8 mouse cellular contexts compared by ENCODE assay signal in genomic region chr8:107986629-107987028, GRCm38 (mm10). TPM values are rescaled to one million over a fixed set of nuclear protein-coding genes. Genes with fewer than 3 reads are reported as not detected.
DNase-seq lines count a peak whose midpoint lies in the region; ATAC-seq lines count a peak whose summit lies in the region.

No protein-coding gene starts in this region.

- no peaks in the 10 kb centered on the region for H3K36me3 ChIP-seq in limb, embryonic 13.5 days
- no peaks in the 10 kb centered on the region for H3K36me3 ChIP-seq in limb, embryonic 10.5 days

- H3K9ac ChIP-seq in limb, embryonic 13.5 days = no peak overlapping the region

- H3K27ac ChIP-seq in limb, embryonic 13.5 days = no peak overlapping the region
- H3K27ac ChIP-seq in limb, embryonic 10.5 days = no peak overlapping the region

- no peak for ATAC-seq in limb, embryonic 13.5 days (ENCODE audit: low FRiP score, low read depth)

- no peak for DNase-seq in limb, embryonic 10.5 days (ENCODE audit: low spot score)
- peak; percentile 17 to 36 for DNase-seq in frontal cortex, postnatal 25 days (ENCODE audit: low spot score in 2 of 2)
- peak; percentile 59 to 66 for DNase-seq in layer of hippocampus, postnatal 10 days (ENCODE audit: low spot score in 2 of 2)
- DNase-seq in right cerebral cortex, postnatal 10 days (ENCODE audit: low spot score in 2 of 2) = peak; percentile 65 to 71
- no peak for DNase-seq in c-Kit-positive CD71-positive TER-119-positive erythroid progenitor cells, embryonic 14.5 days (ENCODE audit: low spot score)
- DNase-seq in thymus, postnatal 4 days = no peak
- DNase-seq in embryo, embryonic 10.5 days (ENCODE audit: low spot score) = no peak

- H3K4me1 ChIP-seq in limb, embryonic 13.5 days = 0 out of 2 replicates have a peak, but pooled peaks cover 3% of the 10 kb centered on the region
- peaks cover 5% of the 10 kb centered on the region; the same call in 1 of the 2 replicates for H3K4me1 ChIP-seq in limb, embryonic 10.5 days

- H3K4me3 ChIP-seq in limb, embryonic 13.5 days = no peak overlapping the region
- H3K4me3 ChIP-seq in limb, embryonic 10.5 days = no peak overlapping the region

- no peaks in the 10 kb centered on the region for H3K9me3 ChIP-seq in limb, embryonic 13.5 days
- H3K9me3 ChIP-seq in limb, embryonic 10.5 days (replicated peaks) = no peaks in the 10 kb centered on the region

- H3K4me2 ChIP-seq in limb, embryonic 13.5 days (replicated peaks) = peak overlapping the region; percentile 36; the same call in 1 of the 2 replicates

- 45% methylated on average over 15 of the region's 15 CpGs for WGBS in limb, embryonic 13.5 days
- 80% methylated on average over 15 of the region's 15 CpGs for WGBS in limb, embryonic 10.5 days

- no peaks in the 10 kb centered on the region for H3K27me3 ChIP-seq in limb, embryonic 13.5 days
- no peaks in the 10 kb centered on the region for H3K27me3 ChIP-seq in limb, embryonic 10.5 days (ENCODE audit: low read depth, poor library complexity, severe bottlenecking)

RNA-seq across cellular contexts. Expression of gene Zfhx3, which starts 44.2 kb away (rescaled TPM):
- 44.1 and 50.0 TPM in 2 replicates for polyA plus RNA-seq in limb, embryonic 13.5 days (2015; fragmentation: Nextera tagmentation; extraction: Ambion mirVana)
- 15.8 and 28.1 TPM in 2 replicates for polyA plus RNA-seq in limb, embryonic 10.5 days (2016; fragmentation: Nextera tagmentation; extraction: Ambion mirVana)
- total RNA-seq in layer of hippocampus, postnatal 10 days (2021) = 1 to 10 TPM; 3.9 to 4.7 TPM

Comparison
In these comparisons a context has a peak if more than half of its experiments do, and no peak if none do; other contexts are left out.
1. DNase-seq: peak in frontal cortex, postnatal 25 days (2 of 2), layer of hippocampus, postnatal 10 days (2 of 2) and right cerebral cortex, postnatal 10 days (2 of 2); none in limb, embryonic 10.5 days (single experiment), c-Kit-positive CD71-positive TER-119-positive erythroid progenitor cells, embryonic 14.5 days (single experiment), thymus, postnatal 4 days (single experiment) and embryo, embryonic 10.5 days (single experiment).